Mouse (Mus musculus) CH12.LX (cell line): ENCODE results near the gene Mt1. TPM values are rescaled to one million over a fixed set of nuclear protein-coding genes. Genes with fewer than 3 reads are reported as not detected.

ENCODE experiments used
- DNase-seq: peaks from one replicate; pipeline ENCODE4 v3.0.0-alpha.2; 2013; ENCODE audit errors: extremely low read depth
- H3K27ac ChIP-seq: 2 replicates; pipeline ENCODE4 v1.5.1; 2012; ENCODE audit warnings: low read depth, mild to moderate bottlenecking, control low read depth, moderate library complexity; ENCODE audit not compliant: insufficient read depth
- H3K27me3 ChIP-seq: replicated peaks from 2 replicates; pipeline ENCODE3; 2012; ENCODE audit warnings: inconsistent platforms
- H3K36me3 ChIP-seq, 2 experiments: replicated peaks in 1 of 2; 2 replicates each; pipeline versions ENCODE3 to v1.6.1; 2012; ENCODE audit warnings: inconsistent platforms in 1 of 2, low read length in 1 of 2, mild to moderate bottlenecking in 1 of 2, mixed read lengths in 1 of 2, moderate library complexity in 1 of 2; ENCODE audit not compliant: control insufficient read depth in 1 of 2, insufficient read depth in 1 of 2
- H3K4me1 ChIP-seq, 2 experiments: 2 replicates each; pipeline ENCODE4 v1.6.1; 2012; ENCODE audit warnings: inconsistent platforms in 1 of 2, moderate library complexity in 1 of 2; ENCODE audit not compliant: insufficient read depth in 2 of 2, control insufficient read depth in 1 of 2
- H3K4me2 ChIP-seq: 2 replicates; pipeline ENCODE4 v1.6.1; 2012; ENCODE audit warnings: low read depth, mild to moderate bottlenecking, control low read depth; ENCODE audit not compliant: poor library complexity, insufficient read depth, severe bottlenecking
- H3K4me3 ChIP-seq, 3 experiments: fragments of 150-350 bp in 1 of 3; sonication (generic) in 1 of 3; replicated peaks in 1 of 3; 2 replicates each; pipeline versions ENCODE3 to v1.5.1; 2011 to 2012; ENCODE audit warnings: low read depth in 2 of 3, low read length in 2 of 3, mild to moderate bottlenecking in 2 of 3, moderate library complexity in 2 of 3, control low read depth in 1 of 3, improper control_type of control experiment in 1 of 3, inconsistent platforms in 1 of 3, mixed read lengths in 1 of 3; ENCODE audit not compliant: poor library complexity in 1 of 3
- H3K79me2 ChIP-seq: replicated peaks from 2 replicates; pipeline ENCODE4 v1.6.1; 2012; ENCODE audit warnings: mild to moderate bottlenecking, moderate library complexity; ENCODE audit not compliant: control insufficient read depth, poor library complexity, insufficient read depth, severe bottlenecking; ENCODE audit errors: extremely low read depth
- H3K9ac ChIP-seq: 2 replicates; pipeline ENCODE4 v1.6.1; 2012; ENCODE audit warnings: low read depth, mild to moderate bottlenecking, control low read depth, moderate library complexity; ENCODE audit not compliant: insufficient read depth
- H3K9me3 ChIP-seq: replicated peaks from 2 replicates; pipeline ENCODE3; 2012; ENCODE audit warnings: low read length, inconsistent platforms, mixed read lengths
- CHD2 ChIP-seq: IDR thresholded peaks from 2 replicates; pipeline ENCODE4 v1.6.1; 2011; ENCODE audit warnings: low read length, improper control_type of control experiment
- CTCF ChIP-seq, 2 experiments: IDR thresholded peaks in 1 of 2; conservative IDR thresholded peaks in 1 of 2; 2 replicates each; pipeline ENCODE4 v1.5.1; 2011 to 2012; ENCODE audit warnings: low read depth in 2 of 2, low read length in 2 of 2, improper control_type of control experiment in 1 of 2, inconsistent platforms in 1 of 2, mild to moderate bottlenecking in 1 of 2, moderate library complexity in 1 of 2
- E2F4 ChIP-seq: IDR thresholded peaks from 2 replicates; pipeline ENCODE4 v1.6.1; 2011; ENCODE audit warnings: low read depth, low read length, improper control_type of control experiment; ENCODE audit not compliant: insufficient replicate concordance
- GABPA ChIP-seq: IDR thresholded peaks from 2 replicates; pipeline ENCODE4 v1.6.1; 2012; ENCODE audit warnings: low read depth, low read length, improper control_type of control experiment, inconsistent platforms; ENCODE audit not compliant: insufficient replicate concordance
- HCFC1 ChIP-seq: IDR thresholded peaks from 2 replicates; pipeline ENCODE4 v1.6.1; 2012; ENCODE audit warnings: low read depth, mild to moderate bottlenecking, inconsistent platforms, low read length, improper control_type of control experiment
- IRF4 ChIP-seq: IDR thresholded peaks from 2 replicates; pipeline ENCODE4 v1.6.1; 2014; ENCODE audit warnings: low read depth, mild to moderate bottlenecking, inconsistent platforms, low read length, improper control_type of control experiment
- JUND ChIP-seq: conservative IDR thresholded peaks from 2 replicates; pipeline ENCODE4 v1.6.1; 2011; ENCODE audit warnings: low read depth, low read length, improper control_type of control experiment
- MAX ChIP-seq: IDR thresholded peaks from 2 replicates; pipeline ENCODE4 v1.6.1; 2011; ENCODE audit warnings: low read length, improper control_type of control experiment
- MEF2A ChIP-seq: IDR thresholded peaks from 2 replicates; pipeline ENCODE4 v1.6.1; 2014; ENCODE audit warnings: low read depth, mild to moderate bottlenecking, inconsistent platforms, low read length, improper control_type of control experiment, borderline replicate concordance
- MXI1 ChIP-seq: IDR thresholded peaks from 2 replicates; pipeline ENCODE4 v1.6.1; 2011; ENCODE audit warnings: mild to moderate bottlenecking, low read depth, low read length, improper control_type of control experiment
- MYC ChIP-seq: IDR thresholded peaks from 2 replicates; pipeline ENCODE4 v1.6.1; 2011; ENCODE audit warnings: low read depth, mild to moderate bottlenecking, improper control_type of control experiment, low read length
- NELFE ChIP-seq: IDR thresholded peaks from 2 replicates; pipeline ENCODE4 v1.6.1; 2011; ENCODE audit warnings: low read depth, low read length, improper control_type of control experiment
- NRF1 ChIP-seq: IDR thresholded peaks from 2 replicates; pipeline ENCODE4 v1.6.1; 2014; ENCODE audit warnings: low read depth, mild to moderate bottlenecking, inconsistent platforms, low read length, improper control_type of control experiment, moderate library complexity
- POLR2A ChIP-seq: IDR thresholded peaks from 2 replicates; pipeline ENCODE4 v1.6.1; 2011; ENCODE audit warnings: low read depth, mild to moderate bottlenecking, improper control_type of control experiment, low read length
- POLR2AphosphoS2 ChIP-seq: IDR thresholded peaks from 2 replicates; pipeline ENCODE4 v1.6.1; 2011; ENCODE audit warnings: low read depth, low read length, improper control_type of control experiment
- SMC3 ChIP-seq: IDR thresholded peaks from 2 replicates; pipeline ENCODE4 v1.6.1; 2011; ENCODE audit warnings: low read depth, low read length, improper control_type of control experiment
- TBP ChIP-seq: conservative IDR thresholded peaks from 2 replicates; pipeline ENCODE4 v1.6.1; 2011; ENCODE audit warnings: low read depth, low read length, improper control_type of control experiment
- TCF12 ChIP-seq: IDR thresholded peaks from 2 replicates; pipeline ENCODE4 v1.6.1; 2014; ENCODE audit warnings: low read depth, mild to moderate bottlenecking, inconsistent platforms, low read length, improper control_type of control experiment
- UBTF ChIP-seq: IDR thresholded peaks from 2 replicates; pipeline ENCODE4 v1.6.1; 2012; ENCODE audit warnings: low read depth, mild to moderate bottlenecking, inconsistent platforms, low read length, improper control_type of control experiment, moderate library complexity
- USF2 ChIP-seq: conservative IDR thresholded peaks from 2 replicates; pipeline ENCODE4 v1.6.1; 2011; ENCODE audit warnings: low read depth, low read length, improper control_type of control experiment
- ZKSCAN1 ChIP-seq: IDR thresholded peaks from 2 replicates; pipeline ENCODE4 v1.6.1; 2012; ENCODE audit warnings: low read depth, inconsistent platforms, low read length, improper control_type of control experiment, borderline replicate concordance
- ZNF384 ChIP-seq: IDR thresholded peaks from 2 replicates; pipeline ENCODE4 v1.6.1; 2012; ENCODE audit warnings: low read depth, low read length, improper control_type of control experiment, inconsistent platforms
- dilution Hi-C: fragments of 300-500 bp; cut with MboI; formaldehyde crosslinking; loops from 2 replicates; pipeline ENCODE4 v1.14.3; 2020; ENCODE audit warnings: low sequenced_read_pairs; ENCODE audit not compliant: extremely low pct_unique_long_range_greater_than_20kb, extremely low pct_ligation_motif_present
- in situ Hi-C: fragments of 300-500 bp; cut with MboI; formaldehyde crosslinking; loops from 3 replicates; pipeline ENCODE4 v1.14.3; 2019; ENCODE audit warnings: low sequenced_read_pairs, low pct_ligation_motif_present, low pct_unique_long_range_greater_than_20kb, mixed read lengths
- polyA plus RNA-seq: library from polyadenylated mRNA; unstranded; fragments of >175 nt; gene quantifications from 2 replicates; pipeline ENCODE4 v1.2.1, GENCODE M21; 2012; ENCODE audit warnings: low read depth; ENCODE audit not compliant: insufficient read length
- total RNA-seq, 2 experiments: library from RNA; depleted of rRNA; stranded (reverse); fragments of 300-350 nt in 1 of 2; fragments of >200 nt in 1 of 2; gene quantifications; 2 replicates each; pipeline ENCODE4 v1.2.3; 2012 to 2014

Mt1 gene
- total and polyA plus RNA-seq, 3 experiments: 19.9 to 239 (median 62.7) TPM

DNA sequence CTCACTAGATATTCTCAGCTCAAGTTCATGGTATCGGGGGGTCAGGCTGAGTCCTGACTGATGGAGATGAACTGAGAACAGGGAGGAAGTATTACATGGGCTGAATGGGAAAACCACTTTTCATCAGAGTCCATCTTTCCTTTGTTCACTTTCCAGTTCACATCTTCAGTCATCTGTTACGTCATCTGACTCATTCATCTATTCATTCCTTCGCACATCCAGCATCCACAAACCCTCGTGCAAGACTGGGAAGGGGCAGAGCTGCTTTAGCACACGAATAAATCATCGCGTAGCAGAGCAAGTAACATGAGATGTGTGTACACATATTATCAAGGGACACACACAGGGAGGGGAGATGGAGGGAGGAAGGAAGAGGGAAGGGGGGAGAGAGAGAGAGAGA is 42.7 kb upstream of the Mt1 start:
- dilution Hi-C loops: no loop called here
- Histone ChIP-seq H3K9me3 (peaks cover 4% of the 10 kb centered on the region), H3K4me1 (peaks cover 0 to 5% of the 10 kb centered on the region in 2 experiments; a peak in 2 of 4 replicates), H3K4me3 (no peak overlapping the region), H3K79me2 (no peaks in the 10 kb centered on the region), H3K27me3 (peaks cover 5% of the 10 kb centered on the region), H3K36me3 (no peaks in the 10 kb centered on the region), H3K4me2 (no peak overlapping the region), H3K27ac (no peak overlapping the region), H3K9ac (no peak overlapping the region)
- no peak for DNase-seq
- in situ Hi-C loops: no loop called here
- TF ChIP-seq JUND: no peak
- no peak for TF ChIP-seq HCFC1
- TF ChIP-seq MEF2A: no peak
- no peak for TF ChIP-seq MAX
- no peak for TF ChIP-seq ZNF384
- TF ChIP-seq CTCF (conservative IDR thresholded peaks at IDR 0.05 in 1 of 2, IDR thresholded peaks at IDR 0.05 in 1 of 2; ENCODE audit: low read depth in 2 of 2, low read length in 2 of 2): no peak
- TF ChIP-seq MYC: no peak
- no peak for TF ChIP-seq NRF1
- TF ChIP-seq CHD2: no peak
- TF ChIP-seq POLR2A: no peak
- TF ChIP-seq UBTF: no peak
- no peak for TF ChIP-seq ZKSCAN1
- no peak for TF ChIP-seq POLR2AphosphoS2
- no peak for TF ChIP-seq E2F4

DNA sequence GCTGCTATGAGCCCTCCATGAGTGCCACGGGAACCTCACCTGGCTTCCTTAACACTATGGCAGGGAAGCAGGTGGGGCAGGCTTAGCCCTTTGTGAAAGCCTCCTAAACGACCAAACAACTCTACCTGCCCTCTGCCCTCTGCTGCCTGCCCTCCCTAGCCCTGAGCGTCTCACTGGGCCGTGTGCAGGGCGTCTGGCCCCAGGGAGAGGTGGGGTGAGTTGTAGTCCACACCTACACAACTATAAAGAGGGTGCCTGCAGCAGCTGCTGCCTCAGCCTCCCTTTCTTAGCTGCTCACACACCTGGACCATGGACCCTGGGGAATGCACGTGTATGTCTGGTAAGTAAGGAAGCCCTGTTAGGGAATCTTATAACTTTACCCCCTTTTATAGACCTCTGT is 41.9 kb upstream of the Mt1 start, which contains the start of gene Mt4:
Gene Mt4, plus strand, starts transcription at position 265 of the 400 bp plus-strand sequence.
- H3K4me3 ChIP-seq: no peak within 1 kb of the TSS
- H3K9ac ChIP-seq: no peak within 1 kb of the TSS
- H3K9me3 ChIP-seq: peaks cover 6% of the 10 kb centered on the region
- H3K27me3 ChIP-seq: peaks cover 5% of the 10 kb centered on the region
- no peaks in the 10 kb centered on the region for H3K79me2 ChIP-seq
- no peak for TF ChIP-seq NELFE
- no peak for TF ChIP-seq GABPA
- no peak for TF ChIP-seq TCF12
- no peak for TF ChIP-seq MXI1
- TF ChIP-seq IRF4: no peak
- no peak for TF ChIP-seq E2F4
- TF ChIP-seq CTCF (conservative IDR thresholded peaks at IDR 0.05 in 1 of 2, IDR thresholded peaks at IDR 0.05 in 1 of 2; ENCODE audit: low read depth in 2 of 2, low read length in 2 of 2): no peak
- TF ChIP-seq MEF2A: no peak
- TF ChIP-seq POLR2A: no peak
- no peak for TF ChIP-seq SMC3
- TF ChIP-seq CHD2: no peak
- TF ChIP-seq MAX: no peak
- no peak for TF ChIP-seq USF2
- no peak for TF ChIP-seq TBP
- TF ChIP-seq, all 38 proteins: peak for 0
- no peak within 1 kb of the TSS for H3K4me2 ChIP-seq
- no peak for DNase-seq
- peaks cover 0 to 5% of the 10 kb centered on the region in 2 experiments; a peak in 2 of 4 replicates for H3K4me1 ChIP-seq
- no peaks in the 10 kb centered on the region for H3K36me3 ChIP-seq
- dilution Hi-C loops: no loop called here
- in situ Hi-C loops: no loop called here
- H3K27ac ChIP-seq: no peak within 1 kb of the TSS
